Mouse (Mus musculus): ENCODE measurements around the gene 1700029P11Rik. TPM values are rescaled to one million over a fixed set of nuclear protein-coding genes. Genes with fewer than 3 reads are reported as not detected.
A peak's percentile ranks its signal among the peaks of the same experiment; 100 is the strongest.

The 1700029P11Rik gene
- not detected in 2 replicates for polyA plus RNA-seq (2012; ENCODE audit: insufficient read depth, low replicate concordance)

DNA sequence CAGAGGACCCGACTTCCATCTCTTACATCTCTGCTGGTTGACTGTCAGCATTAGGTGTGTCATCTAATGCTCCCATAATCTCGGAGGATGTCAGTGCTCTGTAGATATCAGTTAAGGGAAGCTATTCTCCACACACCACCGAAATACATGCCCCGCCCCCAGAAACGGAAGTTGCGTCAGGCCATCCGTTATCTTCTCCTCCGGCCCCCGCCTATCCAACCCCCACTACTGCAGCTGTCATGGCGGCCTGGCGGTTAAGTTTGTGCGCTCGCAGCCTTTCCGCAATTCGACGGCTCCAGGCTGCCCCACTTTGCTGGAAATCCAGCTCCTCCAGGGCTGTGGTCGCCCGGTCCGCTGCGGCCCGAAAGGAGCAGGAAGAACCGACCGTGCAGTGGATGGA is at the start of gene 1700029P11Rik:
TSS of gene 1700029P11Rik (plus strand) at position 220 of the 400 bp plus-strand sequence.
- no peaks in the 10 kb centered on the region for H3K9me3 ChIP-seq
- no peak within 1 kb of the TSS for H3K4me3 ChIP-seq (replicated peaks)
- H3K36me3 ChIP-seq (replicated peaks; ENCODE audit: low read length): no peaks in the 10 kb centered on the region
- TF ChIP-seq FLI1 (IDR thresholded peaks at IDR 0.05; ENCODE audit: low read length) (no peak), GATA1 (IDR thresholded peaks at IDR 0.05; ENCODE audit: borderline replicate concordance, low read length) (no peak)
- H3K4me1 ChIP-seq: no peaks in the 10 kb centered on the region
- H3K27me3 ChIP-seq (replicated peaks): peaks cover 1% of the 10 kb centered on the region

DNA sequence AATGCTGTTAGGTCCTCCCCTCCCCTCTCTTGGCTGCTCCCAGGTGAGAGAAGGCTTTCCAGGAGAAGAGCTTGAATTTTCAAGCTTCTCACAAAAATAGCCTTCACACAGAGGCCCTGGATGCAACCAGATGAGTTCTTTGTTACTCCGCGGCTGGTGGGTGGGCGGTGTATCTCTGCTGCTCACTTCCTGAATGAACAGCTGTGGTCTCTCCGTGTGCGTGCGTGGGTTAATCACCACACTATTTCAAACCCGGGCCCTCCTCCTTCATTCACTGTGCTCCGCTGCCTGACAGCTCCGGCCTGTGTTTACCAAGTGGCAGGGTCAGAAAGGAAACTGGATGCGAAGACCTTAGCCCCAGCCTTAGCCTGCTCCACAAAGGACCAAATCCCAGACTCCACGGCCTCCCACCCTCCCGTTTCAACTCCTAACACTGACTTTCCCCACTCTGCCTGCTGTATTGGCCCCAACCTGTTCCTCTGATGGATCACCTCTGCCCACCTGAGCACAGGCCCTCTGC is 47.3 kb upstream of the 1700029P11Rik start:
- Histone ChIP-seq H3K4me3 (replicated peaks) (peak overlapping the region; percentile 53), H3K27me3 (replicated peaks) (peaks cover 18% of the 10 kb centered on the region), H3K9me3 (no peaks in the 10 kb centered on the region), H3K4me1 (peaks cover 63% of the 10 kb centered on the region), H3K36me3 (replicated peaks; ENCODE audit: low read length) (no peaks in the 10 kb centered on the region)
- TF ChIP-seq FLI1 (IDR thresholded peaks at IDR 0.05; ENCODE audit: low read length) (no peak), GATA1 (IDR thresholded peaks at IDR 0.05; ENCODE audit: borderline replicate concordance, low read length) (no peak)

DNA sequence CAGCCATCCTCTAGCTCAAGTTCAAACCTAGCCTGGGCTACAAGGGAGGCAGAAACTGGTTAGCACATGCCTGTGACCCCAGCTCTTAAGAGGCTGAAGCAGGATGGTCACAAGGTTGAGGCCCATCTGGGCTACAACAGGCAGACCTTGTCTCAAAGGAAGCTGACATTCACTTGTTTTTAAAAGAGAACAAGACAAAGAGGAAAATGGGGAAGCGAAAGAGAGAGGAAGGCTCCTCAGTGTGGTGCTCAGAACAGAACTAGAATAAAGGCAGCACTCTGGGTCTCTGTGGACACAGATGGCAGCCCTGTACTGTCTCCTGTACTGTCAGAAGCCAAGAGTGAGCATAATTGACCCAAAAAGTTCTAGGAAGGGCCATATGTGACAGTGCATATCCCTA is 46.4 kb upstream of the 1700029P11Rik start:
- no peak overlapping the region for H3K4me3 ChIP-seq (replicated peaks)
- peaks cover 18% of the 10 kb centered on the region for H3K27me3 ChIP-seq (replicated peaks)
- H3K9me3 ChIP-seq: no peaks in the 10 kb centered on the region
- TF ChIP-seq GATA1 (IDR thresholded peaks at IDR 0.05; ENCODE audit: borderline replicate concordance, low read length) (no peak), FLI1 (IDR thresholded peaks at IDR 0.05; ENCODE audit: low read length) (no peak)
- H3K36me3 ChIP-seq (replicated peaks; ENCODE audit: low read length): no peaks in the 10 kb centered on the region
- H3K4me1 ChIP-seq: peaks cover 63% of the 10 kb centered on the region

- Histone ChIP-seq H3K4me1 (peaks cover 68% of the 10 kb centered on the region), H3K36me3 (replicated peaks; ENCODE audit: low read length) (no peaks in the 10 kb centered on the region), H3K9me3 (no peaks in the 10 kb centered on the region), H3K27me3 (replicated peaks) (peaks cover 18% of the 10 kb centered on the region), H3K4me3 (replicated peaks) (no peak overlapping the region)
- TF ChIP-seq FLI1 (IDR thresholded peaks at IDR 0.05; ENCODE audit: low read length) (no peak), GATA1 (IDR thresholded peaks at IDR 0.05; ENCODE audit: borderline replicate concordance, low read length) (no peak)
Observed at GRCm38 (mm10) chr15:81935869-81936637, 44.3 kb upstream of the 1700029P11Rik start.

DNA sequence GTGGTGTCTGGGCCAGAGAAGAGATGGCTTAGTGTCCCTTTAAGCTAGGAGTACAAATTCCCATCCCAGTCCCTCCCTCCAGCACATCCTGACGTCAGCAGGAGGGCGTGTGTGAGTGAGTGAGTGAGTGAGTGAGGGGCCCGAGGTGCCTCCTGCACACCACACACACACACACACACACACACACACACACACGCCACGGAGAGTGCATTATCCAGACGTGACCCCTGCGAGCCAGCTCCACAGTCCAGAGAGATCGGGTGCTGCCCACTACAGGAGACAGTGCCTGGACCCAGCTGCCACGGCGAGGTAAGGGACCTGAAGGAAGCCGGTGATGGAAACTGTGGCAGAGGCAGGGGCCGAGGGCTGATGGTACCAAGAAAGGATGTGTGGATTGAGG is 43.7 kb upstream of the 1700029P11Rik start, which contains the start of gene Csdc2:
TSS of gene Csdc2 (plus strand) at position 81 of the 400 bp plus-strand sequence.
- no peaks in the 10 kb centered on the region for H3K9me3 ChIP-seq
- TF ChIP-seq FLI1 (IDR thresholded peaks at IDR 0.05; ENCODE audit: low read length) (no peak), GATA1 (IDR thresholded peaks at IDR 0.05; ENCODE audit: borderline replicate concordance, low read length) (no peak)
- H3K36me3 ChIP-seq (replicated peaks; ENCODE audit: low read length): no peaks in the 10 kb centered on the region
- peaks cover 68% of the 10 kb centered on the region for H3K4me1 ChIP-seq
- H3K27me3 ChIP-seq (replicated peaks): peaks cover 18% of the 10 kb centered on the region
- H3K4me3 ChIP-seq (replicated peaks): peak within 1 kb of the TSS; percentile 35

DNA sequence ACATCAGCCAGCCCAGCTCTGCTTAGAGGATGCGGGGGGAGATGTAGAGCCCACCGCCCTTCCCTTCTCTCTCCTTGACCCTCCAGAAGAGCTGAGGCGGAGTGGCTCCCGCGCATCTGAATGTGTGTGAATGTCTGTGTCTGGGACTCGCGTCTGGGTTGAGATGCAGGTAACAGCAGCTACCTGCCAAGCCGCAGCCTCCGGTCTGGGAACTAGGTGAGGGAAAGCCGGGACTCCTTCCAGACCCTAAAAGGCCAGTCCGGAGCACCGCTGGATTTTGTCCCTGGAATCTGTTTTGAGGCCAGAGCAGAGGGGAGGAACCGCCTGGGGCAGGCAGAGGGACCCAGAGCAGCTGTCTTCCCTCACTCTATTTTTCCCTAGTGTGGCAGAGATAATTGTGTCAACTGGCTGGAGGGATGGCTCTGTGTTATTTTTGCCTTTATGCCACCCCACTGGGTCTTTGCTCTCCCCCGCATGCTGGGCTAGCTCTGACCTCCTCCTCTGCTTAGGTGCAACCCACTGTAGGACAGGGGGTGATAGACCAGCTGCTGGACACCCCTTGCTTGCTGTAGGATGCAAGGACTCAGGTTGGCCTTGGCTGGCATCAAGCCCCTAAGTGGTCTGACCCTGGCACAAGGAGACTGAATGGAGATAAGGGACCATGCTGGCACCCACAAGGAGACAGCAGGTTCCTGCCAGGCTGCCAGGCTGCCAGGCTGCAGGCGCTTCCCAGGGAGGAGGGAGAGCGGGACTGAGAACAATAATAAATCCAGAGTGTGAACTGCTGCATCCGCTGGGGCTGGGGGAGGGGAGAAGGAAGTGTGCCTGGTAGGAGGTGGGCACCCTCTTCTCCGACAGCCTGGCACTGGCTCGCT is 43.0 kb upstream of the 1700029P11Rik start:
- no peaks in the 10 kb centered on the region for H3K36me3 ChIP-seq (replicated peaks; ENCODE audit: low read length)
- peak overlapping the region; percentile 35 for H3K4me3 ChIP-seq (replicated peaks)
- H3K9me3 ChIP-seq: no peaks in the 10 kb centered on the region
- H3K4me1 ChIP-seq: peaks cover 70% of the 10 kb centered on the region
- no peak for TF ChIP-seq GATA1 (IDR thresholded peaks at IDR 0.05; ENCODE audit: borderline replicate concordance, low read length)
- TF ChIP-seq FLI1 (IDR thresholded peaks at IDR 0.05; ENCODE audit: low read length): no peak
- peaks cover 18% of the 10 kb centered on the region for H3K27me3 ChIP-seq (replicated peaks)

- Histone ChIP-seq H3K9me3 (no peaks in the 10 kb centered on the region), H3K36me3 (replicated peaks; ENCODE audit: low read length) (no peaks in the 10 kb centered on the region), H3K4me1 (peaks cover 67% of the 10 kb centered on the region), H3K4me3 (replicated peaks) (no peak overlapping the region), H3K27me3 (replicated peaks) (peaks cover 20% of the 10 kb centered on the region)
- no peak for TF ChIP-seq GATA1 (IDR thresholded peaks at IDR 0.05; ENCODE audit: borderline replicate concordance, low read length)
- no peak for TF ChIP-seq FLI1 (IDR thresholded peaks at IDR 0.05; ENCODE audit: low read length)
Observed at GRCm38 (mm10) chr15:81938246-81938645, 42.1 kb upstream of the 1700029P11Rik start.

GRCm38 (mm10) chr15:81939157-81939715 is 41.1 kb upstream of the 1700029P11Rik start:
- H3K27me3 ChIP-seq (replicated peaks): peaks cover 24% of the 10 kb centered on the region
- peaks cover 61% of the 10 kb centered on the region for H3K4me1 ChIP-seq
- TF ChIP-seq GATA1 (IDR thresholded peaks at IDR 0.05; ENCODE audit: borderline replicate concordance, low read length) (no peak), FLI1 (IDR thresholded peaks at IDR 0.05; ENCODE audit: low read length) (no peak)
- H3K36me3 ChIP-seq (replicated peaks; ENCODE audit: low read length): no peaks in the 10 kb centered on the region
- H3K9me3 ChIP-seq: no peaks in the 10 kb centered on the region
- no peak overlapping the region for H3K4me3 ChIP-seq (replicated peaks)

DNA sequence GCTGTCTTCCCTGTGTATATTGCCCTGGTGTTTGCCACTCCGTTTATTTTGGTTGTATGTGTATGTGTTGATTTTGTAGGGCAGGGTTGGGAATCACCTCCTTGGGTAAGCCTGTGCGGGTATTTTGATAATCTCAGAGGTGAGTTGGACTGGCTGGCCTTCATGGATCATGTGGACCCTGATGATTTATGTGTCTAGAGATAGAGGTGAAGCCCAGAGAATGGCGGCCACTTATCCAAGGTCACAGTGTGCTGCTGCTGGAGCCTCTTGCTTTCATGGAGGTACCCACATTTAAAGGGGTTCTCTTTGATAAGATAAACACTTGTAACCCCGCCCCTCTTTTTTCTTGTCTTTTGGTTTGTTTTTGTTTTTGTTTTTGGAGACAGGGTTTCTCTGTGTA is 40.6 kb upstream of the 1700029P11Rik start:
- no peaks in the 10 kb centered on the region for H3K9me3 ChIP-seq
- peaks cover 25% of the 10 kb centered on the region for H3K27me3 ChIP-seq (replicated peaks)
- no peak overlapping the region for H3K4me3 ChIP-seq (replicated peaks)
- no peaks in the 10 kb centered on the region for H3K36me3 ChIP-seq (replicated peaks; ENCODE audit: low read length)
- TF ChIP-seq GATA1 (IDR thresholded peaks at IDR 0.05; ENCODE audit: borderline replicate concordance, low read length): no peak
- no peak for TF ChIP-seq FLI1 (IDR thresholded peaks at IDR 0.05; ENCODE audit: low read length)
- H3K4me1 ChIP-seq: peaks cover 58% of the 10 kb centered on the region
